Mouse (Mus musculus) midbrain, embryonic 11.5 days (tissue): Measurements from ENCODE around the gene Hoxd8. TPM values are rescaled to one million over a fixed set of nuclear protein-coding genes. Genes with fewer than 3 reads are reported as not detected.

Experiments
- ATAC-seq: fragments of 200-750 bp; cut with Nextera tagmentation; 2 replicates; pipeline ENCODE4 v1.8.0; 2017; ENCODE audit warnings: moderate TSS enrichment, moderate library complexity; ENCODE audit not compliant: low FRiP score
- DNase-seq: peaks from one replicate; pipeline ENCODE4 v3.0.0; 2015; ENCODE audit warnings: low spot score; ENCODE audit errors: missing footprints
- H3K27ac ChIP-seq: fragments of 300-500 bp; sonication (generic); 2 replicates; pipeline ENCODE4 v1.5.1; 2014; ENCODE audit warnings: low read depth, low read length
- H3K27me3 ChIP-seq: fragments of 300-500 bp; sonication (generic); 2 replicates; pipeline ENCODE4 v1.6.1; 2014; ENCODE audit warnings: mild to moderate bottlenecking, low read length, moderate library complexity, mixed read lengths; ENCODE audit not compliant: control insufficient read depth, insufficient read depth
- H3K36me3 ChIP-seq: fragments of 300-500 bp; sonication (generic); 2 replicates; pipeline ENCODE4 v1.6.1; 2014; ENCODE audit warnings: mild to moderate bottlenecking, low read length, moderate library complexity, mixed read lengths; ENCODE audit not compliant: control insufficient read depth, insufficient read depth
- H3K4me1 ChIP-seq: fragments of 300-500 bp; sonication (generic); 2 replicates; pipeline ENCODE4 v1.6.1; 2014; ENCODE audit warnings: low read length; ENCODE audit not compliant: control insufficient read depth, insufficient read depth
- H3K4me2 ChIP-seq: fragments of 300-500 bp; sonication (generic); 2 replicates; pipeline ENCODE4 v1.6.1; 2014; ENCODE audit warnings: mild to moderate bottlenecking, moderate library complexity
- H3K4me3 ChIP-seq: fragments of 300-500 bp; sonication (generic); 2 replicates; pipeline ENCODE4 v1.5.1; 2014; ENCODE audit warnings: low read depth, low read length
- H3K9ac ChIP-seq: fragments of 300-500 bp; sonication (generic); 2 replicates; pipeline ENCODE4 v1.6.1; 2014; ENCODE audit warnings: low read length
- H3K9me3 ChIP-seq: fragments of 300-500 bp; sonication (generic); 2 replicates; pipeline ENCODE4 v1.6.1; 2016; ENCODE audit warnings: low read length; ENCODE audit not compliant: control insufficient read depth
- WGBS: fragments of 180-500 bp; shearing (Covaris S2); extraction: QIAGEN DNeasy Blood & Tissue Kit; methylation state at CpG from one replicate; pipeline ENCODE4 v1.1.7; 2014; 5-methylcytosine and 5-hydroxymethylcytosine counted together
- polyA plus RNA-seq: library from polyadenylated mRNA; unstranded; fragments of >200 nt; fragmentation: Nextera tagmentation; extraction: Ambion mirVana; gene quantifications from 2 replicates; pipeline ENCODE4 v1.2.1, GENCODE M21; 2014

Hoxd8 gene
- polyA plus RNA-seq, 1 experiment from 2014 or later = 0.11 TPM

DNA sequence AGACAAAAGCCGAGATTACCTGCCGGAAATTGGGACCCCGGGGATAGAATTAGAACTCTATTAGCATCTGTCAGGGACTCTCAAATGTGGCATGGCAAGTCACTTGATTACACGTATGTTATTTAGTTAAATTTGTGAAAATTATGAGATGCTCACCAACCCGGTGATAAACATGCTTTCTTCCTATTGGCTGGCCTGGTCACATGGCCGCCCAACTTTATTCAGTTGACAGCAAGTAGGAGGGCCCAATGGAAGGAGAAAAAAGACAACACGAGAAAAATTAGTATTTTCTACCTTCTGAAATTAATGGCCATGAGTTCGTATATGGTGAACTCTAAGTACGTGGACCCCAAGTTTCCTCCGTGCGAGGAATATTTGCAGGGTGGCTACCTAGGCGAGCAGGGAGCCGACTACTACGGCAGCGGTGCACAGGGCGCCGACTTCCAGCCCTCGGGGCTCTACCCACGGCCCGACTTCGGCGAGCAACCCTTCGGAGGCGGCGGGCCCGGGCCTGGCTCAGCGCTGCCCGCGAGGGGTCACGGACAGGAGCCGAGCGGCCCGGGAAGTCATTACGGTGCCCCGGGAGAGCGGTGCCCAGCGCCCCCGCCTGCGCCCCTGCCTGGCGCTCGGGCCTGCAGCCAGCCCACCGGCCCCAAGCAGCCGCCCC is 22.7 kb downstream of the Hoxd8 start:
- Histone ChIP-seq H3K9ac (no peak overlapping the region), H3K4me2 (no peak overlapping the region), H3K4me1 (peaks cover 6% of the 10 kb centered on the region), H3K9me3 (no peaks in the 10 kb centered on the region), H3K27me3 (peaks cover 97% of the 10 kb centered on the region), H3K36me3 (no peaks in the 10 kb centered on the region), H3K4me3 (0 out of 2 replicates have a peak overlapping the region, but pooled peaks have one; percentile 3), H3K27ac (no peak overlapping the region)
- DNase-seq (no peak), ATAC-seq (no peak)
- 1% methylated on average over 43 of the region's 43 CpGs for WGBS

DNA sequence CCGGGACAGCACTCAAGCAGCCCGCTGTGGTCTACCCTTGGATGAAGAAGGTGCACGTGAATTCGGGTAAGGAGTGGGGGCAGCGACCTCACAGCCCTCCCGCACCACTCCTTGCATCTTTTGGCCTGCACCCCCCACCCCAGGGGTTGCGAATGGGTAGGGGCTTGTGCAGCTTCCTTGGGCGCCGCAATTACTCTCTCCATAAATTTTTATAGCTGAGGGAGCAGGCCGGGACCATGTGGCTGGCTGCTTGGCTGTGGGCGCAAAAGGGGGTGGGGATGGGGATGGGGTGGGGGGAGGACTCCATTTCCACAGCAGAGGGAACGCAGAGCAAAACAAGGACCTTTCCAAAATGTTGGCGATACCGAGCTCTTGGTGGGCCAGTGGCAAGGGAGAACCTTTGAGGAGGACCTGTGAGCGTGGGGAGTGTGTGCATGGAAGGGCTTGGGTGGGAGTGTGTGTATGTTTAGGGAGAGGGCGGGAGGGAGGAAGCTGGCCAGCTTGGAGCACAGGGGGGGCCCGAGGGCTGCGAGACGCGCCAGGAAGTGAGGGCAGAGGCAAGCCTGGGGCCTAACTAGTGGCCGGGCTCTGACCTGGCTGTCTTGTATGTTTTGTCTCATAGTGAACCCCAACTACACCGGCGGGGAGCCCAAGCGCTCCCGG is 23.4 kb downstream of the Hoxd8 start:
- Histone ChIP-seq H3K9me3 (no peaks in the 10 kb centered on the region), H3K27me3 (peaks cover 97% of the 10 kb centered on the region), H3K4me2 (no peak overlapping the region), H3K36me3 (no peaks in the 10 kb centered on the region), H3K9ac (no peak overlapping the region), H3K4me1 (peaks cover 6% of the 10 kb centered on the region), H3K27ac (no peak overlapping the region), H3K4me3 (0 out of 2 replicates have a peak overlapping the region, but pooled peaks have one; percentile 3)
- ATAC-seq (no peak), DNase-seq (no peak)
- WGBS = under 1% methylated on average over 25 of the region's 25 CpGs

DNA sequence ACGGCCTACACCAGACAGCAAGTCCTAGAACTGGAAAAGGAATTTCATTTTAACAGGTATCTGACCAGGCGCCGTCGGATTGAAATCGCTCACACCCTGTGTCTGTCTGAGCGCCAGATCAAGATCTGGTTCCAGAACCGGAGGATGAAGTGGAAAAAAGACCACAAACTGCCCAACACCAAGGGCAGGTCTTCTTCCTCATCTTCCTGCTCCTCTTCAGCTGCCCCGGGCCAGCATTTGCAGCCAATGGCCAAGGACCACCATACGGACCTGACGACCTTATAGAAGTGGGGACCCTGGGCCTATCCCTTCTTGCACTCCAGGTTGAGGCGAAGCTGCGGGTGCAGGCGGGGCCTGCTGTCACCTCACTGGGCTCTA is 23.9 kb downstream of the Hoxd8 start:
- ATAC-seq (no peak), DNase-seq (no peak)
- under 1% methylated on average over 13 of the region's 13 CpGs for WGBS
- Histone ChIP-seq H3K27me3 (peaks cover 97% of the 10 kb centered on the region), H3K4me3 (no peak overlapping the region), H3K9me3 (no peaks in the 10 kb centered on the region), H3K4me2 (no peak overlapping the region), H3K4me1 (peaks cover 6% of the 10 kb centered on the region), H3K27ac (no peak overlapping the region), H3K36me3 (no peaks in the 10 kb centered on the region), H3K9ac (no peak overlapping the region)

DNA sequence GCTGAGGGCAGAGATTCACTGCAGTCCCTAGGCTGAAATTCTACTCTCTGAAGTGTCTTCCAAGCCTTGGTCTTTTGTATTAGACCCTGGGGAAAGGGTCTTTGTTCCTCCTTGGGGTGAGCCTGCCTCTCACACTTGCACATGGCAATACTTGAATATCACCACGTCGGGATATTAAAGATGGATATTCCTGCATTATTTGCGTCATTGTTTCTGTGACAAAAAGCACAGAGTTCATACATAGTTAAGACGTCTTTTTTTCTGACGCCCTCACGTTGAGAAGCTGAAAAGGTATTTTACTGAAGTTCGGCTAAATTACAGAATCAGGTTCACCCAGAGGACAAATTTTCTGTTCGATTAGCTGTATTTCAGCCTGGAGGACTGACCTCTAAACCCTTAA is 25.9 kb downstream of the Hoxd8 start:
- H3K36me3 ChIP-seq = no peaks in the 10 kb centered on the region

DNA sequence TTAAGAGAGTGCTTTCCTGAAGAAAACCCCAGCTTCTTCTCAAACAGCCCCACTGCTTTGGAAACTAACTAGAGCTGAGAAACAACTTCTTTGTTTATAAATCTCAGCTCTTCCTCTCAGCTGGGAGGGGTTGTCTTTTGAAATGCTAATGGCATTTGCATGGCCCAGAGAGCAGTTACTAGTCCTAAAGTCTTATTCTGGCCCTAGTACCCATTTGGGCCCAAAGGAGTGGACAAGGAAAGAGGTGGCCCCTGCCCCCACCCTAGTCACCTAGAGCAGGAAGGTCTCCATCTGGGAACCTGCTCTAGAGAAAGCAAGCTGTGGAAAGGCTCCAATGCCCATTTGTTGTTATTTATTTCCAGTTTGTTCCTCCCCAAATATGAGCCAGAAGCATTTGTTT is 26.6 kb downstream of the Hoxd8 start:
- Histone ChIP-seq H3K27me3 (peaks cover 95% of the 10 kb centered on the region), H3K4me2 (no peak overlapping the region), H3K4me1 (peaks cover 6% of the 10 kb centered on the region), H3K4me3 (no peak overlapping the region), H3K9me3 (no peaks in the 10 kb centered on the region), H3K36me3 (no peaks in the 10 kb centered on the region), H3K27ac (no peak overlapping the region), H3K9ac (no peak overlapping the region)
- DNase-seq = no peak
- no peak for ATAC-seq

More for the DNA sequence above, 25.9 kb downstream of the Hoxd8 start:
- H3K4me1 ChIP-seq = peaks cover 6% of the 10 kb centered on the region
- no peak overlapping the region for H3K9ac ChIP-seq
- H3K27ac ChIP-seq = no peak overlapping the region
- H3K27me3 ChIP-seq = peaks cover 95% of the 10 kb centered on the region
- no peak overlapping the region for H3K4me3 ChIP-seq
- no peaks in the 10 kb centered on the region for H3K9me3 ChIP-seq
- H3K4me2 ChIP-seq = no peak overlapping the region
- ATAC-seq = no peak
- WGBS = 3% methylated on average over 8 of the region's 8 CpGs
- no peak for DNase-seq

DNA sequence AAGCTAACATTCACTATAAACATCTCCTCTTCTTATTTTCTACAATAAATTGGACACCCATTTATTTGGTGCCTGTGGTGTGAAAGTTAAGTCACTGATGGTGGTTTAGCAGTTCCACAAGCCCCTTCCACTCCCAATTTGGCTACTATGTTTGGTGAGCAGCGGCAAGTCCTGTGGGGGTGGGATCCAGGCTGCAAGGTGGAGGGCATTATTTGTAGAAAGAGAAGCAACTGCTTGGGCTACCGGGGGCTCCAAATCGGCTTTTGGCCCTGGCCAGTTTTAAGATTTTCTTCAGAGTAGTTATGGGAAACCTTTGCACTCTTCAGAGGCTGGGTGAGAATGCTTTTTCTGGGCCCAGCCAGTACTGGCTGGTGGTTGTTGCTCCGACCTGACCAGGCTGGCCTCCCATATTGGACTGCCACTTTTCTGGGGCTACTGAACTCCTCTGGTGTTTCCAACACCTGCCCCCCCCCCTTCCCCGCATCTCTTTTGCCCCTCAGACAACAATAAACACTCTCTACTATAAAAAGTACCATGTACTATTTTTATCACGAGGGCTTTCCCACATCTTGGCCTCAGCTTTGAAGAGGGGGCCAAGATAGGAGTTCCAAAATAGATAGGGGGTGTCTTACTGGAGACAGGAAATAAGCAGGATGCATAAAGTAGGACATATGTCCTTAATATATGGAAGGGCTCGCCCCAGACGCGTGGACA is 27.5 kb downstream of the Hoxd8 start:
- Histone ChIP-seq H3K4me1 (peaks cover 8% of the 10 kb centered on the region), H3K36me3 (no peaks in the 10 kb centered on the region), H3K27ac (no peak overlapping the region), H3K9me3 (no peaks in the 10 kb centered on the region), H3K4me3 (no peak overlapping the region), H3K4me2 (no peak overlapping the region), H3K9ac (no peak overlapping the region), H3K27me3 (peaks cover 95% of the 10 kb centered on the region)
- 2% methylated on average over 9 of the region's 9 CpGs for WGBS
- DNase-seq (no peak), ATAC-seq (no peak)

DNA sequence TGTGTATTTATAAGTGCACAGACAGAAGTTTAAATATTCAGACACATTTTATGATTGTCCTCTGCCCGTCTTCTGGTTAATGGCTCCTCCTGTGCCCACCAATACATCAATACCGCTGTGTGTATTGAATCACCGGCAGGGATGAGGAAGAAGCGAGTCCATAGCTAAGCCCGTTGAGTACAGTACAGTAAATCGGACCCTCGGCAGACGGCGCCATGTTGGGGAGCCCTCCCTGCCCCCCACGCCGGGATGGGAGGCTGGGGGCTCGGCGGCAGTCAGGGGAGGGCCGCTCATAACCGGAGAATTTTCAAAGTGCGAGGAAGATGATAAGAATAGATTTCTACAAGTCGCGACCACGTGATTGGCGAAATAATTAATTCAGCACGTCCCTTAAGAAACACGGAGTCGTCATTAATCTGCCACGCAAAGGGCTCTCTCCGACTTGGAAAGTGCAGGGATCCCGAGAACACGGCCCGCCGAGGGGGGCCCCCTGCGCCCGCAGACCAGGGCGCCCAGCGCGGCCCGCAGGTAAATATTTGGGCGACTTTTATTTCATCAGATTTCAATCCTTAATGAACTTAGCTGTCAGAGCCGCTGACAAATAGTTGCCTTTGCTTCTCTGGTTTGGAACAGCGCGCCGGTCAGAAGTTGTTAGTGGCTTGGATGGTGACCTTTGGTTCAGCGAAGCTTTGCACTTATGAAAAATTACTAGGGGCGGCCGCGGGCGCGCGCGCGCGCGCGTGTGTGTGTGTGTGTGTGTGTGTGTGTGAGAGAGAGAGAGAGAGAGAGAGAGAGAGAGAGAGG is 28.3 kb downstream of the Hoxd8 start:
- 1% methylated on average over 52 of the region's 52 CpGs for WGBS
- Histone ChIP-seq H3K27me3 (peaks cover 95% of the 10 kb centered on the region), H3K4me3 (no peak overlapping the region), H3K27ac (no peak overlapping the region), H3K4me2 (no peak overlapping the region), H3K4me1 (0 out of 2 replicates have a peak, but pooled peaks cover 2% of the 10 kb centered on the region), H3K9ac (no peak overlapping the region), H3K9me3 (no peaks in the 10 kb centered on the region), H3K36me3 (no peaks in the 10 kb centered on the region)
- DNase-seq = no peak
- ATAC-seq = no peak

DNA sequence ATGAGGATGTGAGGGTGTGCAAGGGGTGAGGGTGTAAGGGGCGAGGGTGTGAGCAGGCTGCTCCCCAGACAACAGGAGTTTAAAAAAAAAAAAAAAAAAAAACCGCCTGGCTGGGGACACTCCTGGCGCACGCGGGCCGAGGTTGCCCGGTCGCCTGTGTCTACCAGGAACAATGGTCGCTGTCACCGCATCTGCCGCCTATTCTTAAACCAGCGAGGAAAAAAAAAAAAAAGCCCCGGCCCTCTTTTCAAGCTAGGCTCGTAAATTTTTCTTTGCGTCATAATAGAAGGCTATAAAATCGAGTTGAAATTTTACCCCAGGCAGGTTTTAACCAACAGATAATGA is 28.9 kb downstream of the Hoxd8 start:
- Histone ChIP-seq H3K27ac (no peak overlapping the region), H3K36me3 (no peaks in the 10 kb centered on the region), H3K27me3 (peaks cover 95% of the 10 kb centered on the region), H3K4me1 (0 out of 2 replicates have a peak, but pooled peaks cover 2% of the 10 kb centered on the region), H3K4me2 (no peak overlapping the region), H3K4me3 (no peak overlapping the region), H3K9me3 (no peaks in the 10 kb centered on the region), H3K9ac (no peak overlapping the region)
- ATAC-seq (no peak), DNase-seq (no peak)
- WGBS = under 1% methylated on average over 15 of the region's 16 CpGs
